Mouse (Mus musculus): ENCODE data around the gene Tnxb.

Gene Tnxb

DNA sequence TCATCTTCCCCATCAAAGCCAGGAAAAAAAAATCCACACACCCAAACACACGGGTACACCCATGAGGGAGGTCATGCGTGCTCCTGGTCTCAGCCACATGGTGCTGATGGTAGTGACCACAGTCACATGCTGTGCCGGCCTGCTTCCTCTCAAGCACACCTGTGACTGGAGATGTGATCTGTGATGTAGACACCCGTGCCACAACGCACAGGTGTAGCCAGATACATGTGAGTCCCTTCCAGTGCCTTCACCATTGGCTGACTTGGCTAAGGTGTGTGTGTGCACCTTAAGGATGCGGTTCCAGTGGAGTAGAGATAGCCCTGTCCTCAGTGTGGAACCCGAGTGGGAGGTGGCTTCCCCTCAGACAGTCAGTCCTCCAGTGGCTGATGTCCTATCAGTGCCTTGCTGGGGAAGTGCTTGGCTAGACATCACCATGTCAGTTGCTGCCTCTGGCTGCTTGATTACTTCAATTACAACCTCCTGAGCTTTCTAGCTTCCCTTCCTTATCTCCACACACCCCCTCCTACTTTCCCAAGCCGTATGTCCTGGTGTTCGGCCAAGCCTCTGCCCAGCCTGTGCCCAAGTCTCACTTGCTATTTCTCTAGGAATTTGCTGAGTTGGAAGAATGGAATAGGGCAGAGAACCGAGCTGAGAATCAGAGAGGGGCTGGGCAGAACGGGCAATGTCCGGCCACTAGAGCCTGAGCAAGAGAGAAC, 11.0 kb upstream of the Tnxb start:
- CTCF ChIA-PET, result no interaction called here

DNA sequence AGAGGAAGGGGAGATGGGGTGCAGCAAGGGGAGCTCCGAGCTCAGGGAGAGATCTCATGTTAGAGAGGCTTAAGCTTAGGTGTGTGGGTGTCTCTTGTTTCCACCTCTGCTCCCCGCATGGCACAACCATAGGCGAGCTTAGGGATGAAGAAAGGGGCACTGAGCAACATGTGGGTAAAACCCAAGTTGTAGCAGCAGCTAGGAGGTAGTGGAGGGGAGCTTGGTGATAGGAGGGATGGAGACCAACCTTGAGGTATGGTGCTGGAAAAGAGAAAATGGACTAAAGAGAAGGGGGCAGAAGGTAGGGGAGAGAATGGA, 10.5 kb upstream of the Tnxb start:
- CTCF ChIA-PET, result no interaction called here

DNA sequence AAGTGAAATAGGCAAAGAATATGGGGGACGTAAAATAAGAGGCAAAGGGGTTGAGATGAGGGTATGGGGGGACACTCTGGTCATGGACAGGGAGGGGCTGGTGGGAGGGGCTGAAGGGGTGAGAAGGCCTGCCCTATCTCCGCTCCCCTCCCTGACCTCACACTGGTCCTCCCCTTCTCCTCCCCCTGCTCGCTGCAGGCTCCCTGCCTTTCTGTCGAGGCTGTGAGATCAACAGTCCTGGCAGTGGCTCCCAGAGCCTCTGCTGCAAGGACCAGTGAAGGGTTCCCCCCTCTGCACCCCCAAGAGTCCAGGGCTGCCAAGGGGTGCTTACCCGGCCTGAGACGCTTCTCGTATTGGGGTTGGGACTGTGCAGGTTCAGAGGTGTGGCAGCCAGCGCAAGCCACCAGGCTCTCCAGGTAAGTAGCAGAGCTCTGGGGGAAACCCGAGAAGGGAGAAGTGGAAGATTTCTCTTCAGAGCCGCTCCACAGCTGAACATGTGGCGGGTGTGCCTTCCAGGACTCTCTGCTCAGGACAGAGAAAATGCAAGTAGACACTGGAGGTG, 10.0 kb upstream of the Tnxb start:
- CTCF ChIA-PET, result no interaction called here

DNA sequence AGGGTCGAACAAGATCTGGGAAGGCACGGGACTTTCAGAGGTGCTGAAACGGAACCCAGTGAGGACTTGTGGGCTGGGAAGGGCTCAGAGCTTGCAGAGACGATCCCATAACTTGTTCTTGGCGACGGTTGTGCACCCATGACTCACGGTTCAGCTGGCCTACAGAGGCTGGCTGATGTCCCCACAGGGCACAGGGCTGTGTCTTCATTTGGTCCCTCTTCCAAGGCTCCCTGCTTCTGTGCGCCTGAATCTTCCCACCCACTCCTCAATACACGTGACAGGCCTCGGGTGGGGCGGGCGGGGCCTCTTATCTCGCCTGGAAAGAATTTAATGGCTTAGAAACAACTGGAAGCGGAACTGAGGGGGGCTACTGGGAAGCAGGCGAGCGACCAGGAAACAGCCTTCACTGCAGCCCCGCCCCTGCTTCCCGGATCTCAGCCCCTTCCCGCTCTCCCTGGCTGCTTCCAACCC, 9.2 kb upstream of the Tnxb start:
- CTCF ChIA-PET, result interaction anchor here (0.5 kb wide), 1 partner anchor 199 kb away, joined by 3 read pairs; no protein-coding TSS in a partner anchor

DNA sequence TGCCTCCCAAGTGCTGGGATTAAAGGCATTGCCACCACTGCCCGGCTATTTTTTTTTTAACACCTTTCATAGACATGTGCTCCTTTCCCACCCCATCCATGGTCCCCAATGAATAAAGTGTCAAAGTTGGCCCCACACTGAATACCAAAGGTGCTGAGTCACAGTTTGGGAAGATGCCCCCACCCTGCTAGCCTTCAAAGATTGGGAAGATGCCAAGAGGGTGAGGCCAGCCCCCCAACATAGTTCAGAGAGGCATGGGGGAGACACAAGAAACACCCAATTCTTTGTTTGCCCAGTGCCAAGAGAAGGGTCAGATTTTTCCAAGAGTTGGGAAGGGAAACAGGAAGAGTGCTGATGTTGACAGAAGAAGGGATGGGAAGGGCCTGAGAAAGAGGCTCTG, 7.9 kb upstream of the Tnxb start:
- CTCF ChIA-PET, result no interaction called here

DNA sequence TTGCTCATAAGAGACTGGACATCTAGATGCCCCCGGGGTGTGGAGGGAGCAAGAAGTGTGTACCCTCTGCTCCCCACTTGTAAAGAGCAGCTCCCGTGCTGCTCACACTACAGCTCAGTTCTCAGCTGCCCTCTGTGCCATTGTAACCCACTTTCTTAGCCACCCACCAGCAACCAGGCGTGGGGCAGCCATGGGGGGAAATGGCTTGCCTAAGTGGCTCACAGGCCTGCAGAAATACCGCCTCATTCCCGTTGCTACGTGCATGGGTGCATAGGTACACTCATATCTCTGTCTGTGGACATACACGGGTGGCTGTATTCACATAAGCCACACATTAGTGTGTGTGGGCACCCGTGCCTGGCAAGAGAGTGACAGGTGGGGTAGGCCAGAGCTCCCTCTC, 7.4 kb upstream of the Tnxb start:
- CTCF ChIA-PET, result no interaction called here

DNA sequence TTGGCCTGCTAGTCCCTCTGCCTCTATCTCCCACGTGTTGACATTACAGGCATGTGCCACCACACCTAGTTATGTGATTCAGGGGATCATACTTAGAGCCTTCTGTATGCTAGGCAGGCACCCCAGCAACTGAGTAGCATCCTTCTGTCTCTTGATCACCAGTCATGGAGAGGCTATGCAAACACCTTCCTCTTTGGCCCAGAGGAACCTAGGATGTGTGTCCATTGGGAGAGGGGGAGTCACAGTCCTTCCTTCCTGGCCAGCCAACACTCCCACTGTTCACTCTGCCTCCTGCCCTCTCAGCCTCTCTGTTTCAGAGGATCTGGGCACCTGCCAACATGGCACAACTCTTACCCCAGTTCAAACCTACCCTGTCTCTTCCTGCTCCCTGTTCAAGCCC, 6.8 kb upstream of the Tnxb start:
- CTCF ChIA-PET, result no interaction called here

DNA sequence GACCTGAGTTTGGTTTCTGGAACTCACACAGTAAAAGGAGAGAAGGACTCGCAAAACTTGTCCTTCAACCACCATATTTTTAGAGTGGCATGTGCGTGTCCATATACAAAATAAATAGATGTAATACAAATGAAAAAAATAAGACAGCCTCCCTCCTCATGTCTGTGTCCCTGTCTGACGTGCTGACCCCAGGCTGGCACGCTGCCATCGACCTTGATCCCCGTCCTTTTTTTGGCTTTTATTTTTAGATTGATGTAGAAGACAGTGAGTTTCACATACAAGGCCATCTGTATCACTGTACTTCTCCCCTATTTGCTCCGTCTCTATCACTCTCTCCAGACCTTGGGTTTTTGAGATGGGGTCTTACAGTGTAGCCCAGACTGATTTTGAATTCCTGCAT, 5.9 kb upstream of the Tnxb start:
- CTCF ChIA-PET, result no interaction called here

DNA sequence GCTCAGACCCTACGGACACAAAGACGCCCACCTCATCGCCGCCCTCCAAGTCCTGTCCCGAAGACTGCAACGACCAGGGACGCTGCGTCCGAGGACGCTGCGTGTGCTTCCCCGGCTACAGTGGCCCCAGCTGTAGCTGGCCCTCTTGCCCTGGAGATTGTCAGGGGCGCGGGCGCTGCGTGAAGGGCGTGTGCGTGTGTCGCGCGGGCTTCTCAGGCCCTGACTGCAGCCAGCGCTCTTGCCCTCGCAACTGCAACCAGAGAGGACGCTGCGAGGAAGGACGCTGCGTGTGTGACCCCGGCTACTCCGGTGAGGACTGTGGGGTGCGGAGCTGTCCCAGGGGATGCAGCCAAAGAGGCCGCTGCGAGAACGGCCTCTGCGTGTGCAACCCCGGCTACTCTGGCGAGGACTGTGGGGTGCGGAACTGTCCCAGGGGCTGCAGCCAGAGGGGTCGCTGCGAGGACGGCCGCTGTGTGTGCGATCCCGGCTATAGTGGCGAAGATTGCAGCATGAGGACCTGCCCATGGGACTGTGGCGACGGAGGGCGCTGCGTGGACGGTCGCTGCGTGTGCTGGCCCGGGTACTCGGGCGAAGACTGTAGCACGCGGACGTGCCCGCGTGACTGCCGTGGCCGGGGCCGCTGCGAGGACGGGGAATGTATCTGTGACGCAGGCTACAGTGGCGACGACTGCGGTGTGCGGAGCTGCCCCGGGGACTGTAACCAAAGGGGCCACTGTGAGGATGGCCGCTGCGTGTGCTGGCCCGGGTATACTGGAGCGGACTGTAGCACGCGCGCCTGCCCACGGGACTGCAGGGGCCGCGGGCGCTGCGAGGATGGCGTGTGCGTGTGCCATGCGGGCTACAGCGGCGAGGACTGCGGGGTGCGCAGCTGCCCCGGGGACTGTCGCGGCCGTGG, 1.1 kb downstream of the Tnxb start:
- CTCF ChIA-PET, result no interaction called here

DNA sequence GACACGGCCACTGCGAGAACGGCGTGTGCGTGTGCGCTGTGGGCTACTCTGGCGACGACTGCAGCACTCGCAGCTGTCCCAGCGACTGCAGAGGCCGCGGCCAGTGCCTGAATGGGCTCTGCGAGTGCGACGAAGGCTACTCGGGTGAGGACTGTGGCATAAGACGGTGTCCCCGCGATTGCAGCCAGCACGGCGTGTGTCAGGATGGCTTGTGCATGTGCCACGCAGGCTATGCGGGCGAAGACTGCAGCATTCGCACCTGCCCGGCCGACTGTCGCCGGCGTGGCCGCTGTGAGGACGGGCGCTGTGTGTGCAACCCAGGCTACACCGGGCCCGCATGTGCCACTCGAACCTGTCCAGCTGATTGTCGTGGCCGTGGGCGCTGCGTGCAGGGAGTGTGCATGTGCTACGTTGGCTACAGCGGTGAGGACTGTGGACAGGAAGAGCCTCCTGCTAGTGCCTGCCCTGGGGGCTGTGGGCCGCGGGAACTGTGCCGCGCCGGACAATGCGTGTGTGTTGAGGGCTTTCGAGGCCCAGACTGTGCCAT, 2.0 kb downstream of the Tnxb start:
- CTCF ChIA-PET, result no interaction called here

DNA sequence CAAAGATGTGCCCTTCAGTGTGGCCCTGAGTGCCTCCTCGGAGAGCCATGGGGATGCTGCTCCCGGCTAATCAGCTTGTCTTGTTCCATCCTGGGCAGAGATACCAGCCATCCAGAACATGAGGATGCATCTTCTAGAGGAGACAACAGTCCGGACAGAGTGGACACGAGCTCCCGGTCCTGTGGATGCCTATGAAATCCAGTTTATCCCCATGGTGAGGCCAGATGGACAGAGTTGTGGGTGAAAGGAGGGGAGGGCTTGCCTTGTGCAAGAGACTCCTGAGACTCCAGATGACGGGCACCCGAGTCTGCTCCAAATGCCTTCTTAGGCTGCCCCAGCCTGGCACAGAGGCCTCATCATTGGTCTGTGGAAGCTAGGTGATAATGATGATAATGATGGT, 2.8 kb downstream of the Tnxb start:
- CTCF ChIA-PET, result no interaction called here

DNA sequence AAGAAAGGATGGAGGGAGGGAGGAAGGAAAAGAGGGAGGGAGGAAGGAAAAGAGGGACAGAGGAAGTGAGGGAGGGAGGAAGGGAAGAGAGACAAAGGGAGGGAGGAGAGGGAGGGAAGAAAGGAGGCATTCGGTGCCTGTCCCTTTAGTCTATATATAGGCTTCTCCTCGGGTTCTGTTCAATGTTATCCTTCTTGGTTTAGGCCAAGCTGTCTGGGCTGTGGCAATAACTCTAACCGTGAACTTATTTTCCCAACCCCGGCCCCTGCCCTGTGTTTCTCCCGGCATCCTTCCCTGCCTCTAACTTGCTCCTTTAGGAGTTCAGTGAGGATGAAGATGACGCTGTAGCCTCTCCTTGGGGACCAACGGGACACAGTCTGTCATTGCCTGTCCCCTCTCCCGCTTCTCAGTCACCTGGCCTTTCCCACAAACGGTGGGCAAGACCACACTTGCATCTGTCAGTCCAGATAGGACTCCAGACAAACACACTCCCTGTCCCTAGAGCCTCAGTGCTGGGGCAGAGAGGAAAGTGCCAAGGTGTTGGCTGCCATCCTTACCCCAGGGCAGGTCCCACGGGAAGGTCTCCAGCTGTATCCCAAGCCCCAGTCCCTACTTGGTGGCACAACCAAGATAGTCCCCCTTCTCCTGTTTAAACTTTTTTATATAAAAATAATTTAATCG, 4.3 kb downstream of the Tnxb start:
- CTCF ChIA-PET, result no interaction called here

DNA sequence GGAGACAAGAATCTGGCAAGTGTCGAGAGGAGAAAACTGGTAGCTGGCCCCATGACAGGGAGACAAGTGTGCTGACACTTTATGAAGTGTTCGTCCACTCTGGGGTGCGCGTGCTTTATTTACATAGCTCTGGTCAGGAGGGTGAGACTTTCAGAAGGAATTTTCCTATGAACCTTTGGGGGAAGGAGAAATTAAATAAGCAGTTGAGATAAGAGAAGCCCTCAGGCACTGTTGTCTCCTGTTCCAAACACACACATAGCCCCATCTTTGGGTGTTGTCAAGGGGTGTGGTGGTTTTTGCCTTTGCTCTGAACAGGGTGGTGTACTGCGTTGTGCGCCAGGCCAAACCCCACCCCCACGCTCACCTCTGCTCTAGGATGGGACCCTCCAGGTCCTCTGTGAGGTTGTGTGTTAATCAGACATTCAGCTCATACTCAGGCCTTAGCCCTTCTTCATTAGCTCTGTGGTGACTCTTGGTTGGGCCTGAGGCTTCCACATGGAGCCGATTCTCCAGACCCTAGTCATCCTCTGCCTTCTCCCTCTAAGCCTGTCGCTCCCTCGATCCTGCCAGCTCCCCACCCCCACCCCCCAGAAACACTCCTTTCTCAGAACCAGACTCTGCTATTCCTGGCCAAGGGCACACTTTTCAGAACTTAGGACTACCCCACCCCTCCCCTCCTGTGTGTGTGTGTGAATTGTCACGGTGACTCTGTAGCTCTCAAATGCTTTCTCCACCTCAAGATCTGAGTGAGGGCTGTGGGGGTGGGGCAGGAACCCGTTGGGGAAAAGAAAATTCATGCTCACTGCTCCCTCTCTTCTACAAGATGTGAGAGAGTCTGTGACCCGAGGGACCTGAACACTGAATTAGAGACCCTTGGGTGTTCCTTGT, 5.1 kb downstream of the Tnxb start:
- CTCF ChIA-PET, result interaction anchor here (0.6 kb wide), 1 partner anchor 1882 kb away, joined by 5 read pairs; no protein-coding TSS in a partner anchor

DNA sequence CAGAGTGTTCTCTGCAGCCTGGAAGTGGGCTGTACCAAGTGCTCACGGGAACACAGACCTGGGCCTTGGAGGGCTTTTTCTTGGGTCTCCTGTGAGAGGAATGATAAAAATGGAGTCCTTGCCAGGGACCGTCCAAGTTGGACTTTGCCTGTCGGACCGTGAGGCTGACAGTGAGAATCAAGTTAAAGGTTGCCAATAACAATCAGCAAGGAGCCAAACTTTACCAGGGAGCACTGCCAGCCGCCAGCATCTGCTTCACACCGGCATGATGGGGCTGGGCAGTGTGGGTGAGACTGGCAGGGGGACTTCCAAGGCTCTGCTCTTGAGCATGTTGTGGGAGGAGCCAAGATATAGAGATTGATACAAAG, 5.7 kb downstream of the Tnxb start:
- CTCF ChIA-PET, result interaction anchor here (0.6 kb wide), 1 partner anchor 1883 kb away, joined by 5 read pairs; no protein-coding TSS in a partner anchor

DNA sequence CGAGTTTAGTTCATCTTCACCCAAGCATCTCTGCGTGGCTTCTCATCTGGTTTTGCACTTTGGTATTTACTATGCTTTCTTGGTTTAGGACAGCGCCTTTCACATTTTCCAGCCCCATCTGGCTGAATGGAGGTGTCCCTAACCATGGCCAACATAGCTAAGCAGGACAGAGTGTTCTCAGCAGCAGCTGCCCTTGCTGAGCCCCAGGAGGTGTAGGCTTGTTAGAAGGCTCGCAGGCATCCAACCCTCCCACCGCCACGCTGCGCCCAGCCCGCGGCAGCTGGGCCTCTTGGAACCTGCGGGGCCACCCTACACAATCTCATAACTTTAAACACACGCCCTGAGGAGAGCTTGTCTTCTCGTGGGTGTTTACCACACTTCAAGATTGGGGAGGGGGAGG, 6.3 kb downstream of the Tnxb start:
- CTCF ChIA-PET, result no interaction called here

DNA sequence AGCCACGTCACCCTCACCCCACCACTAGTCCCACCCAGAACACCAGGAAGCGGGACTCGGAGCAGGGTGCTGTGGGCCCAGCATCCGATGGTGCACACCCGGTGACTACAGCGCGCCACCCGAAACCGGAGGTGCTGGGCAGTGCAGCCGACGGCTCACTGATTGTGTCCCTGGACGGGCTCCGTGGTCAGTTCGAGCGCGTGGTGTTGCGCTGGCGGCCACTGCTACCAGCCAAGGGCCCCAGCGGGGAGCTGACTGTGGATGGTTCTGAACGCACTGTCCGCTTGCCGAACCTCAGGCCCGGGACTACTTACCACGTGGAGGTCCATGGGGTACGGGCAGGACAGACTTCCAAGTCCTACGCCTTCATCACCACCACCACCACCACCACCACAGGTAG, 9.9 kb downstream of the Tnxb start:
- CTCF ChIA-PET, result interaction anchor here (0.7 kb wide), 1 partner anchor 814 kb away, joined by 3 read pairs; no protein-coding TSS in a partner anchor

DNA sequence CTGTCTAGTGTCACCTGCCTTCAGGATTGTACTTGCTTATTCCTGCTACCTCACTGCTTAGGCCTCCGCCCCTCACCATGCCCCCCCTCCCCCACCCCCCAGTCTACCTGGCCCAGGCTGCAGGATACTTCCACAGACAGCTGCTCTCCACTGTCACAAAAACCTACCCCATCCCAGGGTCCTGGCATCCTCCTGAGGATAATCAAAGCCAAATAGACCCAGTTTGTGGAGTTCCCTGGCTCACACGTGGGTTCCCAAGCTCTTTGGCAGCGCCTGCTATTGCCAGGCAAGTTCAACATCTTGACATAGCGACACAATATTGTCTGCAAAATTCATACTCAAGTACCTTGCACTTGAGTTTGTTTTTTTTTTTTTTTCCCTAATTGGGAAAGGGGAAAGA, 10.3 kb downstream of the Tnxb start:
- CTCF ChIA-PET, result interaction anchor here (0.7 kb wide), 1 partner anchor 815 kb away, joined by 3 read pairs; no protein-coding TSS in a partner anchor

DNA sequence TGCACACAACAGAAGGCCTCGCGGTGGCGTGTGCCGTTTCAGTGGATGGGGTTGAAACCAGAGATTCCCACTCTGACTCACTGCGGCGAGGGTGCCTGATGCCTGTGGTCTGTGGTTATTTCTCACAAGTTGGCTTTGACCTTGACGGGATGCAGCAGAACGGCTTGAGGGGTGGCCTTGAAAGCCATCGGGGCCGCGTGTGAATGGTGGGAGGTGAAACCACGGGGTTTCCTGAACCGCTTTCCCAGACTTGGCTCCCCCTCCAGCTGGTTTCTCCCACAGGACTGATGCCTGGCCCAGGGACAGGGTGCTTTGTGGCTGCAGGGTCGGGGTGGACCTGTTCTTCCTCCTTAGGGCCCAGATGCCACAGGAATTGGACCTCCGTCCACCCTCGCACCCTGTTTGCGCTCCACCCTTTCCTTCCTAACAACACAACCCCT, 10.8 kb downstream of the Tnxb start:
- CTCF ChIA-PET, result no interaction called here

DNA sequence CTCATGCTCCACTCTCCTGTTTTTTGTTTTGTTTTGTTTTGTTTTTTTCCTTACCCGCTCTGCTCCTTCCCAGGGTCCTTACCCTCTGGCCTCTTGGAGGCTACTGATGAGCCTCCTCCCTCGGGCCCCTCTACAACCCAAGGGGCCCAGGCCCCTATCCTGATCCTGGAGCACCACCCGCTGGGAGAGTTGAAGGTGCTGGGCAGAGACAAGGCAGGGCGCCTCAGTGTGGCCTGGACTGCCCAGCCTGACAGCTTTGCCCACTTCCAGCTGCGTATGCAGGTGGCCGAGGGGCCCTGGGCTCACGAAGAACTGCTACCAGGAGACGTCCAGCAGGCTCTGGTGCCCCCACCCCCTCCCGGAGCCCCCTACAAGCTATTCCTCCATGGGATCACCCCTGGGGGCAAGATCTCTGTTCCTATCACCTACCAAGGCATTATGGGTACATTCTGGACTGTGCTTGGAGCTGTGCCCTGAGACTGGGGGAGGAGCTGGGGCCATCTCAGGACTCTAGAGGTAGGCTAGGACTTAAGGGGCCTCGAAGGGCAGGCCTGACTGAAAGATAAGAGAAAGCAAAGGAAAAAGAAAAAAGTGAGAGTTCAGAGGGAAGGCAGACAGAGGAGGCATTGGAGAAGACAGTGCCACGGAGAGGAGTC, 11.7 kb downstream of the Tnxb start:
- CTCF ChIA-PET, result no interaction called here

DNA sequence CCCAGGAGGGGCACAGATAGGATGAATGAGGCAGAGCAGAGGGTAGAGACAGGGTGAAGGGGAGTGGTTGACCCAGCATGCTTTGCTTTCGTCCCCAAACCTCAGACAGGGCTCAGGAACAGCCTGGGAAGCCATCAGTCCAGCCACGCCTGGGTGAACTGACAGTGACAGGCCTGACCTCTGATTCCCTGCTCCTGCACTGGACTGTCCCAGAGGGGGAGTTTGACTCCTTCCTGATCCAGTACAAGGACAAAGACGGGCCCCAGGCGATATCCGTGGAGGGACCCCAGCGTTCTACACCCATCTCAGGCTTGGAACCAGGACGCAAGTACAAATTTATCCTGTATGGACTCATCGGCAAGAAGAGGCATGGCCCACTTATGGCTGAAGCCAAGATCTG, 12.8 kb downstream of the Tnxb start:
- CTCF ChIA-PET, result no interaction called here

All from spleen, embryonic (tissue).